Mouse (Mus musculus) spleen, postnatal 14 days (tissue): ENCODE measurements around the gene Def8.
"Not testable (repeated sequence)": the region's sequence is repeated elsewhere in the genome, so short reads cannot be mapped to it uniquely, and the experiment has no call there.

Source experiments
- DNase-seq, 2 experiments: peaks; one replicate each; pipeline ENCODE4 v3.0.0; 2021 to 2022; ENCODE audit warnings: low spot score in 2 of 2

The Def8 gene

DNA sequence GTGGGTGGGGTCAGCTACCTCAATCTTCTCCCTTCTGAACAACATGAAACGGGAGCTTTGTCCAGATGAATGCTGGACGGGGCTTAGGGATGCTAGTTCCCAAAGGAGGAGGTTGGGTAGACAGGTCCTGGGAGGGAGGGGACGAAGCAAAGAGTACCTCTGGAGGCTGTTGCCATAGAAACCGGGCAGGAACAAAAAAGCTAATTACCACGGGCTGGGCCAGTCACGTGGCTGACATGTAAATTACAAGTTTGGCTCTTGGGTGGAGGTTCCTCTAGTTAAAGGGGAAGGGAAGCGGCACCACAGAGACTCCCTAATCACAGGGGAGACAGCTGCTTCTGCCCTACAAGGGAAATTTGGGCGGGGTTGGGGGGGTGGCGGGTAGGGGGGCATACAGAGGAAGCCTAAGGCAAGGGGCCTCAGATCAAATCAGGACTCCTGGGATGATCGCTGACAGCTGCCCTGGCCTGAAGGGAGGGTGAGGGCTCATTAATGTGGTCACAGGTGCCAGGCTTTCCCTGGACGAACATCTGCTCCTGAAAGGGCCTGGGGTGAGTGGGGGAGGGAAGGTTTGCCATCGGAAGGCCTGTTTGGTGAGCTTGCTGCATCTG is 10.7 kb upstream of the Def8 start:
- no peak for DNase-seq

DNA sequence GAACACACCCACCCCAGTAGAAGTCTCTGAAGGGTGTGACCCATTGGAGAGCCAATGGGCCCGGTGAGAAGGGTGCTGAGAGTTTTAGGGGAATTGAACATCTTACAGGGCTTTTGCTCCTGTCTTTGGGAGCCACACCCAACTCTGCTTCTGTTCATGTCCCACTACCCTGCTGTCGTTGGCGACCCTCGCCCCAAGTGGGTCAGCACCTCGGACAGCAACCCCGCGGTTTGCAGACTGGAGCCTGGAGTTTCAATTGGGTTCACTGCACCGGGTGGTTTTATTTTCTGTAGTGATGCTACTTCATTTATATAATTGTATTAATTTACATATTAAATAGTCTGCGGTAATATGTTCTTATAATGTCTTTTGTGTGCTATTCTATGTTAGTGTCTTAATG is 9.1 kb upstream of the Def8 start:
- DNase-seq, result no peak

DNA sequence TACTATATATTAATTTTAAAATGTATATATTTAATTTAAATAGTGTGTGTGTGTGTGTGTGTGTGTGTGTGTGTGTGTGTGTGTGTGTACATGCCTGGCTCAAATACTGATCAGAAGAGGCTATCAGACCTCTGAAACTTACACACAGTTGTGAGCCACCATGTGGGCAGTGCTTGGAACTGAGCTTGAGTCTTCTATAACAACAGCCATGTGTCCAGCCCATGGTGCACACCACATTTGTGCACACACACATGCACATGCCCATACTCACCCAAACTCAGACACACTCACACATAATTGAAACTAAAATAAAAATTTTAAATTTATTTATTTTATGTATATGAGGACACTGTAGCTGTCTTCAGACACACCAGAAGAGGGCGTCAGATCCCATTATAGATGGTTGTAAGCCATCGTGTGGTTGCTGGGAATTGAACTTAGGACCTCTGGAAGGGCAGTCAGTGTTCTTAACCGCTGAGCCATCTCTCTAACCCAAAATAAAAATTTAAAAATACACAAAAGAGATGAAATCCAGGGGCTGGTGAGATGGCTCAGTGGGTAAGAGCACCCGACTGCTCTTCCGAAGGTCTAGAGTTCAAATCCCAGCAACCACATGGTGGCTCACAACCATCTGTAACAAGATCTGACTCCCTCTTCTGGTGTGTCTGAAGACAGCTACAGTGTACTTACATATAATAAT is 8.2 kb upstream of the Def8 start:
- DNase-seq, result not testable (repeated sequence)

DNA sequence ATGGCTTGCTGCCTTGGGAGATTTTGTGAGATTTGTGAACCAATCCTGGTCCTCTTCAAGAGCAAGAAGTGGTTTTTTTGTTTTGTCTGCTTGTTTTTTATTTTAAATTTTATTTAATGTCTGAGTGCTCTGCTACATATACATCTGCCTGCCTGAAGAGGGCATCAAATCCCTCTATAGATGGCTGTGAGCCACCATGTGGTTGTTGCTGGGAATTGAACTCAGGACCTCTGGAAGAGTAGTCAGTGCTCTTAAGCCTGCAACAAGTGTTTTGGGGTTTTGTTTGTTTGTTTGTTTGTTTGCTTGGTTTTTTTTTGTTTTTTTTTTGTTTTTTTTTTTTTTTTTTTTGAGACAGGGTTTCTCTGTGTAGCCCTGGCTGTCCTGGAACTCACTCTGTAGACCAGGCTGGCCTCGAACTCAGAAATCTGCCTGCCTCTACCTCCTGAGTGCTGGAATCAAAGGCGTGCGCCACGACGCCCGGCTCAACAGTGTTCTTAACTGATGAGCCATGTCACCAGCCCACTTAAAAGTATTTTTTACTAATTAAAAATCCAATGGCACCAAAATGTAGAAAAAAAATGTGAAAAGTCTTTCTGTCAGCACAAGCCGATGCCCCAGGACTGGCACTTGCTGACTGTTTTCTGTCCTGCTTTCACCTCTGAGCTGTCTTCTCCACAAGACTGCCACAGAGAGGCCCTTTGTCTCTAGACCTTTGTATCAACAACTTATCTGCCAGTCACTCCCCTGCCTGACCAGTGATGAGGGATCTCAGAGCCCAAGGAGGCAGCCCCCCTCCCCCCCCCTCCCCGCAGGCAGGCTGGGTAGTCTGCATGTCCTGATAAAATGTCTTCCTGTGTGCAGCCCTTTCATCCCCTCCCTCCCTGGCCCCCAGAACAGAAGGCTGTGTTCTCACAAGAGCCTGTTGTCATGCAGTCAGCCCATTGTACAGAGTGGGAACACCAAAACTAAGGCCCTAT is 7.1 kb upstream of the Def8 start:
- DNase-seq, result no peak

DNA sequence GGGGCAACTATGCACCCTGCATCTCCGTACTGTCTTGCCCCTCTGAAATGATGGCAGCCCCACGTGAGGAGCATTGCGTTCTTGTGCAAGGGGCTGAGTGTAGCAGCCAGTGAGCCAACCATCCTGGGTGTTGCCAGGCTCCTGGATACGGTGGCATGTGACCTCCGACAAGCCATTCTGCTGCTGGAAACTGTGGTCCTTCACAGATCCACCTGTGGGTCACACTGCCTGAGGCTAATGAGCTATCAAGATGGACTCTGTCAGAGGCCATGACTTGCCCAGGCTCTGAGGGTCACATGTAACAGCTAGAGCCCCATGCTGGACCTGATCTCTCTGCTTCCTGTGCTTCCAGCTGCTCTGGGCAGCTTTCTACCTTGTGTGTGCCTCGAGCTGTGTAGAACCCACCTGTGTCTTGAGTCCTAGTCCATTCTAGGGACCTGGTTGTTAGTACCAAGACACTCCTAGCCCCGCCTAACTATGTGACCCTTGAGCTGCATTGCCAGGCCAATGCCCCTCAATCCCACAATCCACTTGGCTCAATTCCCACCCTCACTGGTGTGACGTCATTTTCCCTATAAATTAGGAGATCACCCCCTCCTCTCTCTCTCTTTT is 6.3 kb upstream of the Def8 start:
- no peak for DNase-seq

DNA sequence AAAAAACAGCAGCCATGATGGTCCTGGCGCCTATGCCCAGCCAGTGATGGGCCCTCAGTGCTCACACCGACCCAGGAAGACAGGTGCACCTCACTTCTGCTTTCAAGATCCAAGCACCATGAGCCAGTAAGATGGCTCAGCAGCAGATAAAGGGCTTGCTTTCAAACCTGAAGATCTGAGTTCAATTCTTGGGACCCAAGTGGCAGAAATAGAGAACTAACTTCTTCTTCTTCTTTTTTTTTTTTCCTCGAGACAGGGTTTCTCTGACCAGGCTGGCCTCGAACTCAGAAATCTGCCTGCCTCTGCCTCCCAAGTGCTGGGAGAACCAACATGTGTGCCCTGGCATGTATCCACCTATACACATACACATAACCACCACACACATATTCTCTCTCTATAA is 3.6 kb upstream of the Def8 start:
- no peak for DNase-seq

- no peak for DNase-seq
Observed at GRCm38 (mm10) chr8:123420525-123421281, 2.6 kb upstream of the Def8 start.

DNA sequence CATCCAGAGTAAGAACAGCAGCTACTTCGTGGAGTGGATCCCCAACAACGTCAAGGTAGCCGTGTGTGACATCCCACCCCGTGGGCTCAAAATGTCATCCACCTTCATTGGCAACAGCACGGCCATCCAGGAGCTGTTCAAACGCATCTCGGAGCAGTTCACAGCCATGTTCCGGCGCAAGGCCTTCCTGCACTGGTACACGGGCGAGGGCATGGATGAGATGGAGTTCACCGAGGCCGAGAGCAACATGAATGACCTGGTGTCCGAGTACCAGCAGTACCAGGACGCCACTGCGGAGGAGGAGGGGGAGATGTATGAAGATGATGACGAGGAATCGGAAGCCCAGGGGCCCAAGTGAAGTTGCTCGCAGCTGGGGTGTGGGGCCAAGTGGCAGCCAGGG is 2.0 kb upstream of the Def8 start:
- no peak for DNase-seq

DNA sequence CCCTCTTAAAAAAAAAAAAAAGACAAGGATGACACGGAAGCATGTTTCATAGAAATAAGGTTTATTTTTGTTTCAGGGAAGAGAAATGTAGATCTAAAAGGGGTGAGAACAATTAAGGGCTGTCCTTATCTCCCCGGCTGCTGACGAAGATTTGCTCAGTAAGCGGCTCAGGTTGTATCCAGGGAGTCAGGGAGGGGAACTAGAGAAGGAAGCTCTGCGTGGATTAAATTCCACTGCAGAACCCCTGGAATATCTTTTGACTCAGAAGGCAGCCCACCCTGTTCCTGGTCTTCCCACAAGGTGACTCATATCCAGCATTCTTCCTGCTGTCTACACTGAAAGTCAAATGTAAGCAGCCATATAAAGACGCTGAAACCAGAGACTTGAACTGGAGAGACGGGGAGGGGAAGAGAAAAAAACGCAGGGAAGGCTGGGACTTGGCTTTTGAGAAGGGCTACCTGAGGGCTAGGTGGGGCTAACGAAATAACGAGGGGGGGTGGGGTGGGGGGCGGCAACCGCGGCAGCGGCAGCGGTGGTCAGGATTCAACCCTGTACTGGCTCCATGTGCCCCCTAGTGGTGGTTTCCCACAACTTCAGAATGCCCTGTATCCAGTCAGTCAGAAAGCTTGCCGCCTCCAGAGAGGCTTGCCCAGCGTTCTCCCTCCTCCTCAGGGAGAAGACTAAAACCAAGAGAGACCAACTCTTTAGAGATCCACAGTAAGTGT is 1.1 kb upstream of the Def8 start:
- peak in 1 of 2 experiments; percentile 53 for DNase-seq

- DNase-seq, result no peak
Observed at GRCm38 (mm10) chr8:123422781-123423159, 557 bp upstream of the Def8 start.

DNA sequence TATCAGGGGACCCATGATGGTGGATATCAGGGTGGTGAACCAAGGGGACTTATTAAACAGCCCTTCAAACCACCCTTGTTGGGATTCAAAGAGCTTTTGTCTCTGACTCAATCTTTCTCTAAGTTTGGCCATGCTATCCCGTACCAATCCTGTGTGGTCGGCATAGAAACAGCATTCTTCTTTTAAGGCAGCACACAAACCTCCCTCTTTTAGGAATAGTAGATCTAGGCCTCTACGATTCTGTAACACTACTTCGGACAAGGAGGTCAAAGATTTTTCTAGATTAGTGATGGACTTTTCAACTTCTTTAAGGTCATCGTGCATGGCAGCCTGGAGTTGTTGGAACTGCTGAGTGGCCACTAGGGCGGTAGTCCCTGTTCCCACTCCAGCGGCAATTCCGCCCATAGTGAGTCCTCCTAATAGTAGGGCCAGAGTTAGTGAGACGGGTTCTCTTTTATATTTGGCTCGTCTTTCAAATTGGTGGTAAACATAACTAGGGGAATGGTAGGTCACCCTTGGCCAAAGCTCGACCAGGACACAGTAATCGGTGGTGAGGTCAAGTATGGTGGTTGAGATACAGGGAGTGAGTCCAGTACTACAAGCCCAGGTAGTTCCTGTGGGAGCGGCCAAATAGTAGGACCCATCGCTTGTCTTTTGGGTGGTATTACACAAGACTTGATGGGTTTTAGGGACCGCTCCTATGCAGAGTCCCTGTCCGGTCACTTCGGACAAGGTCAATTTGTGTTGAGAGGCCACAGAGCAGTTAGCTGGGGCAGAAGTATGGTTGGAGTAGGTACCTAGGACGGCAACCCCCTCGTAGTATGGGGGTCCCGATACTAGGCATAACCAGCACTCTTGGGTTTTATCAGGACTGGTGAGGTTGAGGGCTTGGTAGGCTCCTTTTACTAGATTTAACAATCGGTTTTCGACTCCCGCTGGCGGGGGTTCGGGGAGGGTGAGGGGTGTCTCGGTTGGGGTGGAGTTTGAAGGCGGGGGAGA is 3.5 kb downstream of the Def8 start:
- DNase-seq, result no peak

GRCm38 (mm10) chr8:123427639-123428275 is 4.4 kb downstream of the Def8 start:
- no peak for DNase-seq

GRCm38 (mm10) chr8:123428343-123428893 is 5.1 kb downstream of the Def8 start:
- no peak for DNase-seq

DNA sequence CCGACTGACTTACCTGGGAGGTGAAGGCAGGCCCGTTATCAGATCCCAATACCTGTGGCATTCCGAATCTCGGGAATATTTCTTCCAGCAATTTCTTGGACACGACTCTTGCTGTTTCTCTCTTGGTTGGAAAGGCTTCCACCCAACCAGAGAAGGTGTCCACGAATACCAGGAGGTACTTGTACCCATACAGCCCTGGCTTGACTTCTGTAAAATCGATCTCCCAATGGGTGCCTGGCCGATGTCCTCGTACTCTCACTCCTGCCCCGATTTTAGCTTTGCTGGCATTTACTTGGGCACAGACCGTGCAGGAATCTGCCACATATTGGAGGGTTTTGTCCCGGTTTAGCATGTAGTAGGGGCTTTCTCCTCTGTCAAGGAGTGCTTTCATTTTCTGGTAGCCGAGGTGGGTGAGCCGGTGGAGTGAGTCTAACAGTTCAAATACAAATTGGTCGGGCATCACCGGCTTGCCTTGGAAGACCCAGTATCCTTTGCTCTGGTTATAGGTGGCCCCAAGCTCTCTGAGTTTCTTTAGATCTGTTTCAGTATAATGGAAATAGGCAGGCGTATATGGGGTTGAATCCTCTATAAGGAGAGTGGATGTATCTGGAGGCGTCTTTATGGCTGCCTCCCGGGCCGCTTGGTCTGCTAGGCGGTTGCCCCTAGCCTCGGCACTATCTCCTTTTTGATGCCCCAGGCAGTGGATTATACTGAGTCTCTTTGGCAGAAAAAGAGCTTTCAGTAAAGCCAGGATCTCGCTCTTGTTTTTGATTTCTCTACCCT is 5.8 kb downstream of the Def8 start:
- no peak for DNase-seq

DNA sequence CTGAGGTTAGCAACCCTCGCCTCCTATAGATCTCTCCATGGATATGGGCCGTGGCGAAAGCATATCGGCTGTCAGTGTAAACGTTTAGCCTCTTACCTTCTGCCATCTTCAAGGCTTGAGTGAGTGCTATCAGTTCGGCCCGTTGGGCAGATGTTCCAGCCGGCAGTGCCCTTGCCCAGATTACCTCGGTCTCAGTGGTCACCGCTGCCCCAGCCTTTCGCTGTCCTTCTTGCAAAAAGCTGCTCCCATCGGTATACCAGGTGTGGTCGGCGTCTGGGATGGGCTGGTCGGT is 6.3 kb downstream of the Def8 start:
- not testable (repeated sequence) for DNase-seq

GRCm38 (mm10) chr8:123430936-123431335 is 7.6 kb downstream of the Def8 start:
- DNase-seq, result not testable (repeated sequence)

- DNase-seq, result no peak
Observed at GRCm38 (mm10) chr8:123431616-123432365, 8.5 kb downstream of the Def8 start.
